Mouse (Mus musculus): ENCODE results near the gene Itprid2. TPM values are rescaled to one million over a fixed set of nuclear protein-coding genes. Genes with fewer than 3 reads are reported as not detected.

Gene Itprid2
- polyA plus RNA-seq, 1 experiment: 13.4 TPM

- H3K4me1 ChIP-seq (ENCODE audit: control insufficient read depth, insufficient read depth, low read length): no peaks in the 10 kb centered on the region
- H3K9ac ChIP-seq (ENCODE audit: low read depth, poor library complexity, severe bottlenecking): no peak overlapping the region
- TF ChIP-seq POLR2A (IDR thresholded peaks at IDR 0.05; ENCODE audit: insufficient read depth, low read length): no peak
- no peak for TF ChIP-seq EP300 (IDR thresholded peaks at IDR 0.05; ENCODE audit: insufficient read depth, low read depth, low read length)
- no peak for TF ChIP-seq CTCF (IDR thresholded peaks at IDR 0.05; ENCODE audit: low read depth, low read length)
- H3K36me3 ChIP-seq (ENCODE audit: control insufficient read depth, insufficient read depth, low read length, poor library complexity, severe bottlenecking): no peaks in the 10 kb centered on the region
- H3K27me3 ChIP-seq (ENCODE audit: control insufficient read depth, insufficient read depth, low read length, poor library complexity, severe bottlenecking): no peaks in the 10 kb centered on the region
- no peaks in the 10 kb centered on the region for H3K9me3 ChIP-seq (replicated peaks; ENCODE audit: control insufficient read depth, insufficient read depth, low read length, poor library complexity, severe bottlenecking)
- H3K4me3 ChIP-seq (ENCODE audit: low read depth, low read length): no peak overlapping the region
- H3K27ac ChIP-seq (ENCODE audit: insufficient read depth, low read length): no peak overlapping the region
Observed at GRCm38 (mm10) chr2:79683258-79683657, 48.1 kb downstream of the Itprid2 start.

- H3K9ac ChIP-seq (ENCODE audit: low read depth, poor library complexity, severe bottlenecking): no peak overlapping the region
- TF ChIP-seq CTCF (IDR thresholded peaks at IDR 0.05; ENCODE audit: low read depth, low read length) (no peak), POLR2A (IDR thresholded peaks at IDR 0.05; ENCODE audit: insufficient read depth, low read length) (no peak), EP300 (IDR thresholded peaks at IDR 0.05; ENCODE audit: insufficient read depth, low read depth, low read length) (no peak)
- H3K27ac ChIP-seq (ENCODE audit: insufficient read depth, low read length): no peak overlapping the region
- H3K9me3 ChIP-seq (replicated peaks; ENCODE audit: control insufficient read depth, insufficient read depth, low read length, poor library complexity, severe bottlenecking): no peaks in the 10 kb centered on the region
- H3K27me3 ChIP-seq (ENCODE audit: control insufficient read depth, insufficient read depth, low read length, poor library complexity, severe bottlenecking): no peaks in the 10 kb centered on the region
- H3K36me3 ChIP-seq (ENCODE audit: control insufficient read depth, insufficient read depth, low read length, poor library complexity, severe bottlenecking): no peaks in the 10 kb centered on the region
- H3K4me3 ChIP-seq (ENCODE audit: low read depth, low read length): no peak overlapping the region
- no peaks in the 10 kb centered on the region for H3K4me1 ChIP-seq (ENCODE audit: control insufficient read depth, insufficient read depth, low read length)
Observed at GRCm38 (mm10) chr2:79690838-79691237, 55.7 kb downstream of the Itprid2 start.

- Histone ChIP-seq H3K36me3 (ENCODE audit: control insufficient read depth, insufficient read depth, low read length, poor library complexity, severe bottlenecking) (no peaks in the 10 kb centered on the region), H3K27me3 (ENCODE audit: control insufficient read depth, insufficient read depth, low read length, poor library complexity, severe bottlenecking) (no peaks in the 10 kb centered on the region), H3K9ac (ENCODE audit: low read depth, poor library complexity, severe bottlenecking) (no peak overlapping the region), H3K4me3 (ENCODE audit: low read depth, low read length) (no peak overlapping the region), H3K9me3 (replicated peaks; ENCODE audit: control insufficient read depth, insufficient read depth, low read length, poor library complexity, severe bottlenecking) (no peaks in the 10 kb centered on the region), H3K4me1 (ENCODE audit: control insufficient read depth, insufficient read depth, low read length) (no peaks in the 10 kb centered on the region), H3K27ac (ENCODE audit: insufficient read depth, low read length) (no peak overlapping the region)
- no peak for TF ChIP-seq POLR2A (IDR thresholded peaks at IDR 0.05; ENCODE audit: insufficient read depth, low read length)
- TF ChIP-seq EP300 (IDR thresholded peaks at IDR 0.05; ENCODE audit: insufficient read depth, low read depth, low read length): no peak
- no peak for TF ChIP-seq CTCF (IDR thresholded peaks at IDR 0.05; ENCODE audit: low read depth, low read length)
Observed at GRCm38 (mm10) chr2:79695190-79695589, 60.0 kb downstream of the Itprid2 start.

- no peaks in the 10 kb centered on the region for H3K4me1 ChIP-seq (ENCODE audit: control insufficient read depth, insufficient read depth, low read length)
- H3K9me3 ChIP-seq (replicated peaks; ENCODE audit: control insufficient read depth, insufficient read depth, low read length, poor library complexity, severe bottlenecking): no peaks in the 10 kb centered on the region
- H3K27ac ChIP-seq (ENCODE audit: insufficient read depth, low read length): no peak overlapping the region
- no peaks in the 10 kb centered on the region for H3K36me3 ChIP-seq (ENCODE audit: control insufficient read depth, insufficient read depth, low read length, poor library complexity, severe bottlenecking)
- H3K4me3 ChIP-seq (ENCODE audit: low read depth, low read length): no peak overlapping the region
- no peak for TF ChIP-seq POLR2A (IDR thresholded peaks at IDR 0.05; ENCODE audit: insufficient read depth, low read length)
- TF ChIP-seq CTCF (IDR thresholded peaks at IDR 0.05; ENCODE audit: low read depth, low read length): no peak
- TF ChIP-seq EP300 (IDR thresholded peaks at IDR 0.05; ENCODE audit: insufficient read depth, low read depth, low read length): no peak
- H3K27me3 ChIP-seq (ENCODE audit: control insufficient read depth, insufficient read depth, low read length, poor library complexity, severe bottlenecking): no peaks in the 10 kb centered on the region
- H3K9ac ChIP-seq (ENCODE audit: low read depth, poor library complexity, severe bottlenecking): no peak overlapping the region
Observed at GRCm38 (mm10) chr2:79695939-79696338, 60.8 kb downstream of the Itprid2 start.

- Histone ChIP-seq H3K4me1 (ENCODE audit: control insufficient read depth, insufficient read depth, low read length) (no peaks in the 10 kb centered on the region), H3K27me3 (ENCODE audit: control insufficient read depth, insufficient read depth, low read length, poor library complexity, severe bottlenecking) (no peaks in the 10 kb centered on the region), H3K36me3 (ENCODE audit: control insufficient read depth, insufficient read depth, low read length, poor library complexity, severe bottlenecking) (no peaks in the 10 kb centered on the region), H3K27ac (ENCODE audit: insufficient read depth, low read length) (no peak overlapping the region), H3K4me3 (ENCODE audit: low read depth, low read length) (no peak overlapping the region), H3K9ac (ENCODE audit: low read depth, poor library complexity, severe bottlenecking) (no peak overlapping the region), H3K9me3 (replicated peaks; ENCODE audit: control insufficient read depth, insufficient read depth, low read length, poor library complexity, severe bottlenecking) (no peaks in the 10 kb centered on the region)
- no peak for TF ChIP-seq CTCF (IDR thresholded peaks at IDR 0.05; ENCODE audit: low read depth, low read length)
- no peak for TF ChIP-seq EP300 (IDR thresholded peaks at IDR 0.05; ENCODE audit: insufficient read depth, low read depth, low read length)
- TF ChIP-seq POLR2A (IDR thresholded peaks at IDR 0.05; ENCODE audit: insufficient read depth, low read length): no peak
Observed at GRCm38 (mm10) chr2:79696478-79697230, 61.5 kb downstream of the Itprid2 start.

- Histone ChIP-seq H3K9ac (ENCODE audit: low read depth, poor library complexity, severe bottlenecking) (no peak overlapping the region), H3K9me3 (replicated peaks; ENCODE audit: control insufficient read depth, insufficient read depth, low read length, poor library complexity, severe bottlenecking) (no peaks in the 10 kb centered on the region), H3K4me1 (ENCODE audit: control insufficient read depth, insufficient read depth, low read length) (no peaks in the 10 kb centered on the region), H3K36me3 (ENCODE audit: control insufficient read depth, insufficient read depth, low read length, poor library complexity, severe bottlenecking) (no peaks in the 10 kb centered on the region), H3K27me3 (ENCODE audit: control insufficient read depth, insufficient read depth, low read length, poor library complexity, severe bottlenecking) (no peaks in the 10 kb centered on the region), H3K27ac (ENCODE audit: insufficient read depth, low read length) (no peak overlapping the region), H3K4me3 (ENCODE audit: low read depth, low read length) (no peak overlapping the region)
- TF ChIP-seq POLR2A (IDR thresholded peaks at IDR 0.05; ENCODE audit: insufficient read depth, low read length) (no peak), EP300 (IDR thresholded peaks at IDR 0.05; ENCODE audit: insufficient read depth, low read depth, low read length) (no peak), CTCF (IDR thresholded peaks at IDR 0.05; ENCODE audit: low read depth, low read length) (no peak)
Observed at GRCm38 (mm10) chr2:79698166-79698565, 63.0 kb downstream of the Itprid2 start.

Data from ES-Bruce4 (cell line).